Mouse (Mus musculus) G1E (cell line): ENCODE measurements around the gene Fam25c.

Source experiments
- CTCF ChIP-seq: IDR thresholded peaks from 2 replicates; pipeline ENCODE4 v1.5.1; 2012; ENCODE audit warnings: low read depth, low read length, inconsistent platforms, mixed read lengths
- GATA1 ChIP-seq: IDR thresholded peaks from 2 replicates; pipeline ENCODE4 v1.6.1; 2012; ENCODE audit warnings: borderline replicate concordance, low read length, inconsistent platforms, mixed read lengths

DNA sequence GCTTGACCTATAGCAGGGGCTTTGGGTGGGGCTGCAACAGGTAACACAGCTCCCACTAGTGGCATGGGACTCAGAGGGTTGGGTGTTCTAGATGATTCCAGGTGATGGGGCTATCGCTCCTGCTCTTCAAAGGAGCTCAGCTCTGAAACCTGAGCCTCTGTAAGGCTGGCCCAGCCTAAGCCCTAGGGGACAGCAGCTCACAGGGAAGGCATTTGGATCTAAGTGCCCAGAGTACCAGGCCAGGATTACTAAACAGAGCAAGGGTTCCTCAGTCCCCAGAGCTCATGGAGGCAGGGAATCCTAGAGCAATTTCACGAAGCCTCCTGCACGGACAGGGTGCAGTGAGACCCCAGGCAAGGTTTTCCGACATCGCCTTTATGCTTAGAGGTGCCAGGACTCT, 20.7 kb upstream of the Fam25c start:
- TF ChIP-seq CTCF (no peak), GATA1 (no peak)
